Mouse (Mus musculus) thymus, postnatal 14 days (tissue): ENCODE measurements around the gene Trappc4.
"Not testable (repeated sequence)": the region's sequence is repeated elsewhere in the genome, so short reads cannot be mapped to it uniquely, and the experiment has no call there.

Experiments used
- DNase-seq: peaks from one replicate; pipeline ENCODE4 v3.0.0; 2021

Trappc4 gene

GRCm38 (mm10) chr9:44406906-44407751 lies at the start of gene Trappc4, which contains the start of gene Rps25:
TSS of gene Trappc4 (minus strand) at chr9:44407600.
TSS of gene Rps25 (plus strand) at chr9:44407139.
- peak; percentile 93 for DNase-seq

DNA sequence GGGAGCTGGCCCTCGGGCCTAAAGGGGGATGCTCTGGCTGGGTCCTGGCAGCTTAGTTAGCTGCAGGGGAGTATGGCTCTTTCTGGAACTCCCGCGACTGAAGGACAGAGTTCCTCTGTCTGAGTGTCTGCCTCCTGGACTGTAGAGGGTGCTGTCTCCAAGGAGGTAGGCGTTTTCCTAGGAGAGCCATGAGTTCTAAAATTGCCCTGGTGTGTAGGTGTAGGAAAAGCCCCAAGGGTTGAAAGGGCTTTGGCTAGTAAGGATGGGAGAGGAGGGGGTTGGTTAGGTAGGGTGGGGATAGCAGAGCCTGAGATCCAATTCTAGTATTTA lies 47.5 kb upstream of the Trappc4 start, which contains the start of gene Upk2:
Gene Upk2 (minus strand): TSS at position 86 of the 330 bp plus-strand sequence.
- DNase-seq: no peak

GRCm38 (mm10) chr9:44454132-44454890 lies 46.9 kb upstream of the Trappc4 start:
- DNase-seq: peak; percentile 88

DNA sequence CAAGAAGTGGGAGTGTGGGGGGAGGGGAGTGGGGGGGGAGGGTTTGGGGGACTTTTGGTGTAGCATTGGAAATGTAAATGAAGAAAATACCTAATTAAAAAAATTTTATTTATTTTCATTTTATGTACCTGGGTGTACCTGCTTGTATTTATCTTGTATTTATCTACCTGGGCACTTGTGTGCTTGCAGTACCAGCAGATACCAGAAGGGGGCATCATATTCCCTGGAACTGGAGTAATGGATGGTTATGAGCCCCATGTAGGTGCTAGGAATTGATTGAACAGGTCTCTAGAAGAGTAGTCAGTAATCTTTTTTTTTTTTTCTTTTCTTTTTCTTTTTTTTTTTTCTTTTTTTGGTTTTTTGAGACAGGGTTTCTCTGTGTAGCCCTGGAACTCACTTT lies 43.0 kb upstream of the Trappc4 start:
- peak; percentile 40 for DNase-seq

- DNase-seq: not testable (repeated sequence)
Measured at GRCm38 (mm10) chr9:44444402-44445025, 37.1 kb upstream of the Trappc4 start.

- no peak for DNase-seq
Measured at GRCm38 (mm10) chr9:44440961-44441360, 33.6 kb upstream of the Trappc4 start, which contains the start of gene Foxr1. TSS of gene Foxr1 (minus strand) at chr9:44441136.

- peak; percentile 31 for DNase-seq
Measured at GRCm38 (mm10) chr9:44435747-44436146, 28.3 kb upstream of the Trappc4 start.

GRCm38 (mm10) chr9:44432577-44433185 lies 25.3 kb upstream of the Trappc4 start:
- no peak for DNase-seq

DNA sequence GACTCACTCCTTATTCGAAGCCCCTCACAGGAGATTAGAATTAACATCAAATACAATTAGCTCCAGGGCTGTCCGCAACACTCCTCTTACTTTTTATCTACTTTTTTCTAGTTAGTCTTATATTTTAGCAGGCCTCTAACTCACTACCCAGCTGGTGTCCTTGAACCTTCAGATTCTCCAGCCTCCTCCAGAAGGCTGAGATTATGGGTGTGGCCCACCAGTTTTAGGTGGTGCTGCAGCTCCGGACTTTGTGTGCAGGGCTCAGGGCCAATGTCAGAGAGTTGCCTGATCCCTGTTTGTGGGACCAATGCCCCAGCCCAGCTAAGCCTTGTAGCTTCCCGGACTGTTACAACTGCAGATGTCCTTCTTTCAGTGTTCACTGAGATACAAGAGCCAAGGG lies 16.2 kb upstream of the Trappc4 start:
- no peak for DNase-seq

GRCm38 (mm10) chr9:44420280-44420898 lies 13.0 kb upstream of the Trappc4 start:
- DNase-seq: no peak

GRCm38 (mm10) chr9:44419730-44420129 lies 12.3 kb upstream of the Trappc4 start:
- DNase-seq: not testable (repeated sequence)

DNA sequence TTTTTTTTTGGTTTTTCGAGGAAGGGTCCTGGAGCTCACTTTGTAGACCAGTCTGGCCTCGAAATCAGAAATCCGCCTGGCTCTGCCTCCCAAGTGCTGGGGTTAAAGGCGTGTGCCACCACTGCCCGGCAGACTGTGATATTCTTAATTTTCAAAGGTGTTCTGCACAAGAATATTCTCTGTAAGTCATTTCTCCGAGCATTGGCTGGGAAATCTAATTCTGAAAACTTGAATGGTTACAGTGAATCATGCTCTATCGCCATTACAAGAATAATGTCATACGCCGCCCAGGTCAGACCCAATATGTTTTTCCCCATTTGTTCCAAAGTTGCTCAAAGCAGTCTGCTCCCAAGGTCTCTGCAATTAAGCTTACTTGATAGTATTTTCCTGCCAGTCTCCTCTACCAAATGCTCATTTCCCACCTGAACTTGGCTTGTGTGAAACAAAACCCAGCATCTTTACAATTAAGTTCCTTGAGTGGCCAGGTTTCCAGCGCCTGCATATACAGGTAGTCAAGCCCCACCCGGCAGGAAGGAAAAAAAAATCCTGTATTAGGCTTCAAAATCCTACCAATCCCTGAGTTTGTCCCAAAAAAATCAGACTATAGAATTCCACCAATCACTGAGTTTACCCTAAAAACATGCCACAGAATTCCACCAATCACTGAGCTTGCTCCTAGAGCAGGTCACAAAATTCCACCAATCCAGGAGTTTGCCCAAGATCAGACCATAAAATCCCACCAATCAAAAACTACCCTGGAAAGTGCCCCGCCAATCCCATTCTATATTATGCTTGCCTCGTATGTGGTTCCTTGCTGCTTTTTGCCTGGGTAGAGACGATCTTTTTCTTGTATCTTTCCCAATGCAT lies 11.4 kb upstream of the Trappc4 start, which contains the start of gene Ccdc84:
Gene Ccdc84 (minus strand): TSS at position 51 of the 867 bp plus-strand sequence.
- DNase-seq: no peak

- peak; percentile 93 for DNase-seq
Measured at GRCm38 (mm10) chr9:44417892-44418363, 10.5 kb upstream of the Trappc4 start.

DNA sequence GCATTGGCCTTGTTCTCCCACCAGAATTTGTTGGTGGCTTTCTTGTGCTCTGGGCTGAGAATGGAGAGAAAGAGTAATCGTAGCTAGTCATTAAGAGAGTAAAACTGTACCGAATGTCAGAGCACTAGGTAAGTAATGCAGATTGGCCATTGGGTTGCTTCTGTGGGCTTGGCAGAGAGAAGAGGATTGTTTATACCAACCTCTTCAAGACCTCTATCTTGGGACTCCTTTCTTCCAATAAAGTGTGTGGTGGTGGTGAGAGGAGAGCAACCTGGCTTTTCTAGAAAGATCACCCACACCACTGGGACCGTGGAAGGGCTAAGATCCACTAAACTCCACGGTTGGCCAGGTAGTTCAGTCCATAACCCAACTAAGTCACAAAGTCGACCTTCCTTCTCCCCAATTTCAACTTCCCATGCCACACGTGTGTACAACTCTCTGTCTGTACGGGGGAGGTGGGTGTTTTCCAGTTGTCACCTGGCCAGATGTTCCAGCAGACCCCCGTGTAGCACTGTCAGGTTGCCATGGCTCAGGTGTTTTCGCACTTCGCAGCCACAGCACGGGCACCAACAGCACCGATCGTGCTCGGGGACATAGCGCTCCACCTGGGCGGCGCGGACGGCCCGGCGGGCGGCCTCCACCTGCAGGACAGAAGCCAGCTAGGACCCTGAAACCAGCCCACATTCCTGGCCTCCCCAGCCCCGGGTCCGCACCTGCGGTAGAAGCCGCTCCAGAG lies 9.9 kb upstream of the Trappc4 start:
- no peak for DNase-seq

- no peak for DNase-seq
Measured at GRCm38 (mm10) chr9:44412781-44413180, 5.4 kb upstream of the Trappc4 start.

DNA sequence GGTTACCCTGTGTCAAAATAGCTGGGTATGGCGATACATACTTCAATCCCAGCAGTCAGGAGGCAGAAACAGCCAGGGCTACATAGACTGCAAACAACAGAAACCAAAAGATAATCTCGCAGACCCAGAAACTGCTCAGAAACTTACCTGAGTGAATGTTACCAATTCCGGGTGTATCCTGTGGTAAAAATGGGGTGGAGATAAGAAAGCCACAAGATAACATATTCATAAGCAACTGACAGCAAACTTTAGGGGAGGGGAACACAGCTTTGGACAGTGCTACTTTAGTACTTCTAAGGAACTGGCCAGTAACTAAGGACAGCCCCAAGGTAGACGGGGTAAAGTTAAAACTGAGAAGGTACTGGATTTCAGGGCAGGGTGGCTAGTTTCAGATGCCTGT lies 4.9 kb upstream of the Trappc4 start:
- DNase-seq: no peak

GRCm38 (mm10) chr9:44411601-44412130 lies 4.3 kb upstream of the Trappc4 start:
- no peak for DNase-seq

DNA sequence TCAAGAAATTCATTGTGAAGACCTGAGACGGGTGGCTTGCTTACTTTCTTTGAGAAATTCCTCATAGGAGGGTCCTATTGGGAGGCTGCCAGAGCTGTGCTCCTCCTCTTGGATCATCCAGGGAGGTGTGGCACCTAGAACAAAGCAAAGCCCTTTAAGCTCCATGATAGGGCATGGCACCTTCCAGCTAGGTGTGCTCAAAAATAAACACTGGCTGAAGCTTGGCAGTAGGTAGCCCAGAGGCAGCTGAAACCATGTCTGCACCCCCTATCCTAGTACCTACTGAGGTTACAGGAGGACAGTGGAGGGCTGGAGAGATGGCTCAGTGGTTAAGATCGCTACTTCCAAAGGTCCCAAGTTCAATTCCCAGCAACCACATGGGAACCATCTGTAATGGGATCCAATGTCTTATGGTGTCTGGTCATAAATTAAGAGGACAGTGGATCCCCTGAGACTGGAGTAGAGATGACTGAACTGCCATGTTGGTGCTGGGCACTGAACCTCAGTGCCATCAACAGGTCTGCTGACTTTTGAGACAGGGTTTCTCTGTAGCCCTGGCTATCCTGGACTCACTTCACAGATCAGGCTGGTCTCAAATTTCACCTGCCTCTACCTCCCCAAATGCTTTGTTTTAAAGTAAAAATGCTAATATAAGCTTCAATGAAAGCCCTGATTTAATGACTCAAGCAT lies 3.4 kb upstream of the Trappc4 start:
- DNase-seq: no peak

DNA sequence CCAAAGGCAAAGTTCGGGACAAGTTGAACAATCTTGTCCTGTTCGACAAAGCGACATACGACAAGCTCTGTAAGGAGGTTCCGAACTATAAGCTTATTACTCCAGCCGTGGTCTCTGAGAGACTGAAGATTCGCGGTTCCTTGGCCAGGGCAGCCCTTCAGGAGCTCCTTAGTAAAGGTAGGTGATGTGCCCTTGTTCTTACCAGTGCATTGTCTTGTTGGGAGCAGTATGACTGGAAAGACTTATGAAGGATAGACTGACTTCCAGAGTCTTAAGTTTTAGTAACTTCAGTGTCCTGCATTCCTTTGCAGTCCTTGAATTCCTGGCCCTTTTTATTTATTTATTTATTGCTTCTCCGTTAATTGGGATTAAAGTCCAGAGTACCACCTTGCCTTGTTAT lies 1.3 kb upstream of the Trappc4 start:
- DNase-seq: not testable (repeated sequence)

DNA sequence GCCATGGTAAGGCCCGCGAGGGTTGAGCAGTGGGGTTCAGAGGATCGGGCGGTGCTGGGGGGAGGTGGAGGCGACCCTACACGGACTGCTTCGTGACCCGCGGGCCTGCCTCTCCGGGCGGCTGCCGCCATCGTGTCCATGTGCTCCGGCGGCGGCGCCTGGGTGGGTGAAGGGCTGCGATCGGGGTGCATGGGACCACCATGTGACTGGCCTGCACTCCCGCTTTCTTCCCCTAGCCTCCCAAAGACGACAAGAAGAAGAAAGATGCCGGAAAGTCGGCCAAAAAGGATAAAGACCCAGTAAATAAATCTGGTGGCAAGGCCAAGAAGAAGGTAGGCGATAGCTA lies 325 bp upstream of the Trappc4 start:
- no peak for DNase-seq
